In the genomic region with DNA sequence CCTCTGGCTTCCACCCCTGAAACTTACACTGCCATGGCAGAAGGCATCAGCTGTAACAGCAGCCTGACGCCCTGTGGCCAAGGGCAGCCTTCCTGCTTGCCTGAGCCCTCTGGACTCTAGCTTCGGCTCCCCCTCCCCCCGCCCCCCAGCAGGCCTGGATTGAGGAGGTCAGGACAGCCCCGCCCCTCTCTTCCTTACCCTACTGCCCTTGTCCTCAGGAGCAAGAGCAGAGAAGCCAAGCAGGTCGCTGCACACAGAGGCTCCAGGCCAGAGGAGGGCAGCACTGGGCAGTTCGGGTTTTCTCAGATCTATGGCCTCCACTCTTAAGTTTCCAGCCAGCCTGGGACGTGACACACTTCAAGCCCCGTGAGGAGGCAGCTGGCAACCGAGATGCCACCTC, we compare ENCODE assay signal across 8 mouse cellular contexts.
DNase-seq lines count a peak whose midpoint lies in the region; ATAC-seq and TF ChIP-seq lines count a peak whose summit lies in the region.

No protein-coding gene starts in this region.

- H3K79me2 ChIP-seq in heart, adult 2 months (replicated peaks; ENCODE audit: control insufficient read depth, insufficient read depth, low read length): no peaks in the 10 kb centered on the region

- TF ChIP-seq POLR2A in heart, adult 2 months (IDR thresholded peaks at IDR 0.05; ENCODE audit: insufficient read depth, low read depth, low read length): no peak

- no peaks in the 10 kb centered on the region for H3K9me3 ChIP-seq in heart, embryonic 11.5 days (replicated peaks; ENCODE audit: control insufficient read depth, low read length)
- H3K9me3 ChIP-seq in midbrain, embryonic 11.5 days (ENCODE audit: control insufficient read depth, low read length): no peaks in the 10 kb centered on the region
- H3K9me3 ChIP-seq in midbrain, embryonic 16.5 days (replicated peaks; ENCODE audit: control insufficient read depth, low read length, poor library complexity, severe bottlenecking): no peaks in the 10 kb centered on the region
- no peaks in the 10 kb centered on the region for H3K9me3 ChIP-seq in stomach, postnatal 0 days (ENCODE audit: control insufficient read depth, low read length)

- no peaks in the 10 kb centered on the region for H3K27me3 ChIP-seq in heart, adult 2 months (ENCODE audit: control insufficient read depth, insufficient read depth, low read length)
- no peaks in the 10 kb centered on the region for H3K27me3 ChIP-seq in heart, embryonic 11.5 days (ENCODE audit: control insufficient read depth, insufficient read depth, low read length)
- no peaks in the 10 kb centered on the region for H3K27me3 ChIP-seq in midbrain, embryonic 11.5 days (ENCODE audit: control insufficient read depth, insufficient read depth, low read length)
- H3K27me3 ChIP-seq in midbrain, embryonic 16.5 days (ENCODE audit: control insufficient read depth, insufficient read depth, low read depth, low read length): no peaks in the 10 kb centered on the region
- no peaks in the 10 kb centered on the region for H3K27me3 ChIP-seq in stomach, postnatal 0 days (ENCODE audit: control insufficient read depth, insufficient read depth, low read length)

- no peak overlapping the region for H3K4me3 ChIP-seq in heart, adult 2 months
- no peak overlapping the region for H3K4me3 ChIP-seq in heart, embryonic 11.5 days (ENCODE audit: low read depth, low read length)
- H3K4me3 ChIP-seq in midbrain, embryonic 11.5 days (ENCODE audit: low read depth, low read length): no peak overlapping the region
- H3K4me3 ChIP-seq in midbrain, embryonic 16.5 days (ENCODE audit: low read depth, low read length): no peak overlapping the region
- H3K4me3 ChIP-seq in stomach, postnatal 0 days (ENCODE audit: low read depth, low read length): no peak overlapping the region

- no peak for DNase-seq in heart, adult 2 months
- DNase-seq in midbrain, embryonic 11.5 days (ENCODE audit: low spot score, missing footprints): peak; percentile 92
- DNase-seq in kidney, adult 9 months: peak; percentile 80
- no peak for DNase-seq in stomach, postnatal 0 days (ENCODE audit: low spot score)
- no peak for DNase-seq in layer of hippocampus, adult 11-12 months (ENCODE audit: low spot score)
- no peak for DNase-seq in spleen, adult 18-20 months

- H3K36me3 ChIP-seq in heart, adult 2 months (ENCODE audit: control insufficient read depth, insufficient read depth, low read length): no peaks in the 10 kb centered on the region
- no peaks in the 10 kb centered on the region for H3K36me3 ChIP-seq in heart, embryonic 11.5 days (ENCODE audit: control insufficient read depth, insufficient read depth, low read length)
- H3K36me3 ChIP-seq in midbrain, embryonic 11.5 days (ENCODE audit: control insufficient read depth, insufficient read depth, low read length): no peaks in the 10 kb centered on the region
- peaks cover 8% of the 10 kb centered on the region; the same call in 1 of the 2 replicates for H3K36me3 ChIP-seq in midbrain, embryonic 16.5 days (ENCODE audit: control insufficient read depth, insufficient read depth, low read length)
- no peaks in the 10 kb centered on the region for H3K36me3 ChIP-seq in stomach, postnatal 0 days (ENCODE audit: control insufficient read depth, insufficient read depth, low read length)

- TF ChIP-seq CTCF in heart, adult 2 months (IDR thresholded peaks at IDR 0.05): peak; percentile 9; the same call in 1 of the 2 replicates
- TF ChIP-seq CTCF in stomach, postnatal 0 days (IDR thresholded peaks at IDR 0.05; ENCODE audit: low read depth): peak; percentile 53

- no peak for ATAC-seq in heart, embryonic 11.5 days (replicated peaks; ENCODE audit: insufficient number of reproducible peaks, low FRiP score, low TSS enrichment)
- ATAC-seq in midbrain, embryonic 11.5 days (ENCODE audit: low FRiP score): peak; percentile 62
- no peak for ATAC-seq in midbrain, embryonic 16.5 days
- ATAC-seq in stomach, postnatal 0 days (ENCODE audit: low FRiP score, low TSS enrichment): no peak

- 25% methylated on average over 9 of the region's 9 CpGs for WGBS in heart, adult 2 months
- 12% methylated on average over 9 of the region's 9 CpGs for WGBS in heart, embryonic 11.5 days (ENCODE audit: insufficient replicate concordance)
- 18% methylated on average over 7 of the region's 9 CpGs for WGBS in midbrain, embryonic 11.5 days
- WGBS in midbrain, embryonic 16.5 days: 26% methylated on average over 9 of the region's 9 CpGs
- 33% methylated on average over 9 of the region's 9 CpGs for WGBS in stomach, postnatal 0 days

- no peaks in the 10 kb centered on the region for H3K4me1 ChIP-seq in heart, adult 2 months (ENCODE audit: control insufficient read depth, insufficient read depth, low read length)
- H3K4me1 ChIP-seq in heart, embryonic 11.5 days (ENCODE audit: control insufficient read depth, insufficient read depth, low read length): 0 out of 2 replicates have a peak, but pooled peaks cover 4% of the 10 kb centered on the region
- H3K4me1 ChIP-seq in midbrain, embryonic 11.5 days (ENCODE audit: control insufficient read depth, insufficient read depth, low read length): no peaks in the 10 kb centered on the region
- no peaks in the 10 kb centered on the region for H3K4me1 ChIP-seq in midbrain, embryonic 16.5 days (ENCODE audit: control insufficient read depth, insufficient read depth, low read length)
- no peaks in the 10 kb centered on the region for H3K4me1 ChIP-seq in stomach, postnatal 0 days (replicated peaks; ENCODE audit: control insufficient read depth, insufficient read depth)

- no peak overlapping the region for H3K4me2 ChIP-seq in heart, embryonic 11.5 days
- H3K4me2 ChIP-seq in midbrain, embryonic 11.5 days: no peak overlapping the region
- no peak overlapping the region for H3K4me2 ChIP-seq in midbrain, embryonic 16.5 days (ENCODE audit: low read length)
- no peak overlapping the region for H3K4me2 ChIP-seq in stomach, postnatal 0 days (replicated peaks; ENCODE audit: low read depth)

- intact Hi-C loops in heart, adult 2 months (cut with DNase I): no loop called here

- no peak overlapping the region for H3K9ac ChIP-seq in heart, adult 2 months (ENCODE audit: low read depth, low read length)
- no peak overlapping the region for H3K9ac ChIP-seq in heart, embryonic 11.5 days (ENCODE audit: low read depth, low read length)
- no peak overlapping the region for H3K9ac ChIP-seq in midbrain, embryonic 11.5 days (ENCODE audit: low read length)
- no peak overlapping the region for H3K9ac ChIP-seq in midbrain, embryonic 16.5 days (ENCODE audit: low read depth, low read length)
- no peak overlapping the region for H3K9ac ChIP-seq in stomach, postnatal 0 days (ENCODE audit: low read length)

- TF ChIP-seq EP300 in heart, adult 2 months (IDR thresholded peaks at IDR 0.05; ENCODE audit: insufficient read depth, low read depth, low read length): no peak
- TF ChIP-seq EP300 in stomach, postnatal 0 days (optimal IDR thresholded peaks at IDR 0.05): no peak

- H3K27ac ChIP-seq in heart, adult 2 months: no peak overlapping the region
- H3K27ac ChIP-seq in heart, embryonic 11.5 days (ENCODE audit: low read depth, low read length): no peak overlapping the region
- H3K27ac ChIP-seq in midbrain, embryonic 11.5 days (ENCODE audit: low read depth, low read length): no peak overlapping the region
- no peak overlapping the region for H3K27ac ChIP-seq in midbrain, embryonic 16.5 days (ENCODE audit: low read length)
- no peak overlapping the region for H3K27ac ChIP-seq in stomach, postnatal 0 days (replicated peaks)

Comparison
In these comparisons a context has a peak if more than half of its experiments do, and no peak if none do; other contexts are left out.
1. DNase-seq: peak in midbrain, embryonic 11.5 days (single experiment) and kidney, adult 9 months (single experiment); none in heart, adult 2 months (0 of 2), stomach, postnatal 0 days (single experiment), layer of hippocampus, adult 11-12 months (single experiment) and spleen, adult 18-20 months (0 of 2).